ENCODE assay signal across 15 mouse cellular contexts in genomic region chr1:72323248-72323647, GRCm38 (mm10). TPM values are rescaled to one million over a fixed set of nuclear protein-coding genes. Genes with fewer than 3 reads are reported as not detected.
"Had no signal": no experiment of that assay in that cellular context is flagged by ENCODE, and none has a peak within 500 bp of the region (broad histone marks: within the 10 kb centered on the region; RNA-seq: fewer than 3 reads in every experiment).

No protein-coding gene starts in this region.

- DNase-seq: lung, adult 18-20 months; lung, embryonic 14.5 days; lung, postnatal 10 days; lung, postnatal 4 days; midbrain, embryonic 14.5 days; retina, postnatal 1 day; right cerebral cortex, adult 18-20 months; right cerebral cortex, postnatal 25 days; right cerebral cortex, postnatal 4 days; spleen, adult 18-20 months; thymus, adult 18-20 months; thymus, postnatal 14 days; thymus, postnatal 36 days had no signal

RNA-seq across cellular contexts. Expression of gene Tmem169, which starts 39.1 kb away (rescaled TPM):
- total RNA-seq: megakaryocyte, adult 5-6 weeks; megakaryocyte-erythroid progenitor cell, adult 5-6 weeks had no signal
